ENCODE assay signal across 8 mouse cellular contexts in the genomic region with DNA sequence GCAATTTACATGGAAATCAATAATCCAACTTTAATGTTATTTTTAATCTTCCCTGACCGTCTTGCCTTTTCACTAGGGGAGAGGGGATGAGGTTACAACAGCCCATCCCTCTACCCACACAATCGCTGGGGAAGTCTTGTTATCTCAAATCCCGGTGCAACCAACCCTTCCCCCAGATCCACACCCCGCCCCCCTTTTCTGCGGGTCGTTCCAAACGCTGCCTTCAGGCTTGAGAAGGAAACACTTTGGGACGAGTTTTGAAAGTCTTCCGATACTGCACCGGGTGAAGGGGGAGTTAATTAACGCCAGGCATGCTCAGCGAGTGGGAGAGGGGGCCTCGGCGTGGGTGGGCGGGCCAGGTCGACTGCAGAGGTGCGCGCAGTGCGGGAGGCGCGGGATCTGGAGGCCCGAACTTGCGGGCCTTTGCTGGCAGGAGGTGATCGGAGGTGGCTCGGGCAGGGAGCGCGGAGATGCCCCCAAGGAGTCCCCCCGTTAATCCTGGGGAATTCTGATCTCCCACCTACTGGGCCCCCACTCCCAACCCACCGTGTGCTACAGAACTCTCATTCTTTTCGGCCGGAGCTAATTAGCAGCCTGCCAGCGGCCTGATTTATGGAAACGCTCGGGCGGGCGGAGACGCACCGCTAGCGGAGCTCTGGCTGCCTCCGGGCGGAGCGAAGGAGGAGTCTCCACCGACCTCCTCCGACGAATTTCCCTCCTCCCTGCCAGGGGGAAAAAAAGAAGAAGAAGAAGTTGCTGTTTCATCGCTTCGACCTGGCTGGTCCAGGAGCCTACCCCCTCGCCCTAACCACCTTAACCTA. TPM values are rescaled to one million over a fixed set of nuclear protein-coding genes. Genes with fewer than 3 reads are reported as not detected.
DNase-seq lines count a peak whose midpoint lies in the region; ATAC-seq and TF ChIP-seq lines count a peak whose summit lies in the region.

No protein-coding gene starts in this region.

- TF ChIP-seq EP300 in stomach, postnatal 0 days (optimal IDR thresholded peaks at IDR 0.05), result no peak

- no peak for TF ChIP-seq POLR2A in cerebellum, adult 2 months (IDR thresholded peaks at IDR 0.05; ENCODE audit: borderline replicate concordance, insufficient read depth, low read length)

- peak overlapping the region; percentile 81 for H3K4me2 ChIP-seq in heart, embryonic 12.5 days
- H3K4me2 ChIP-seq in kidney, postnatal 0 days (ENCODE audit: low read length), result peak overlapping the region; percentile 88
- H3K4me2 ChIP-seq in stomach, postnatal 0 days (replicated peaks; ENCODE audit: low read depth), result peak overlapping the region; percentile 78

- H3K9ac ChIP-seq in ES-E14 (ENCODE audit: insufficient read depth, low read depth, low read length, poor library complexity, severe bottlenecking), result 0 out of 2 replicates have a peak overlapping the region, but pooled peaks have one; percentile 16
- H3K9ac ChIP-seq in heart, embryonic 12.5 days, result peak overlapping the region; percentile 51; the same call in 1 of the 2 replicates
- H3K9ac ChIP-seq in kidney, postnatal 0 days (ENCODE audit: low read depth, low read length), result peak overlapping the region; percentile 69
- peak overlapping the region; percentile 69 for H3K9ac ChIP-seq in stomach, postnatal 0 days (ENCODE audit: low read length)

- H3K9me3 ChIP-seq in ES-E14 (ENCODE audit: control insufficient read depth, insufficient read depth, low read depth, low read length), result no peaks in the 10 kb centered on the region
- no peaks in the 10 kb centered on the region for H3K9me3 ChIP-seq in heart, embryonic 12.5 days (replicated peaks)
- H3K9me3 ChIP-seq in kidney, postnatal 0 days (replicated peaks; ENCODE audit: low read length), result no peaks in the 10 kb centered on the region
- H3K9me3 ChIP-seq in stomach, postnatal 0 days (ENCODE audit: control insufficient read depth, low read length), result no peaks in the 10 kb centered on the region

- H3K4me3 ChIP-seq in ES-E14 (ENCODE audit: insufficient read depth in 1 of 2, low read depth in 1 of 2, low read length in 2 of 2, poor library complexity in 1 of 2, severe bottlenecking in 1 of 2), result peak overlapping the region; percentile 18 to 42
- H3K4me3 ChIP-seq in heart, embryonic 12.5 days, result peak overlapping the region; percentile 47
- peak overlapping the region; percentile 54 for H3K4me3 ChIP-seq in kidney, postnatal 0 days (replicated peaks; ENCODE audit: low read depth, low read length)
- peak overlapping the region; percentile 60 for H3K4me3 ChIP-seq in stomach, postnatal 0 days (ENCODE audit: low read depth, low read length)
- no peak overlapping the region for H3K4me3 ChIP-seq in cerebellum, adult 2 months (replicated peaks; ENCODE audit: insufficient read depth, low read depth, low read length)

- H3K4me1 ChIP-seq in ES-E14 (ENCODE audit: control insufficient read depth in 2 of 2, insufficient read depth in 2 of 2, low read length in 2 of 2, poor library complexity in 1 of 2), result peaks cover 0 to 6% of the 10 kb centered on the region in 2 experiments; a peak in 2 of 4 replicates
- H3K4me1 ChIP-seq in heart, embryonic 12.5 days (replicated peaks), result peaks cover 25% of the 10 kb centered on the region
- peaks cover 9% of the 10 kb centered on the region; the same call in 1 of the 2 replicates for H3K4me1 ChIP-seq in kidney, postnatal 0 days (replicated peaks; ENCODE audit: insufficient read depth, low read length)
- H3K4me1 ChIP-seq in stomach, postnatal 0 days (replicated peaks; ENCODE audit: control insufficient read depth, insufficient read depth), result 0 out of 2 replicates have a peak, but pooled peaks cover 2% of the 10 kb centered on the region
- no peaks in the 10 kb centered on the region for H3K4me1 ChIP-seq in cerebellum, adult 2 months (ENCODE audit: control insufficient read depth, insufficient read depth, low read length)

- no peak overlapping the region for H3K27ac ChIP-seq in ES-E14 (ENCODE audit: insufficient read depth, low read depth, low read length, poor library complexity, severe bottlenecking)
- H3K27ac ChIP-seq in heart, embryonic 12.5 days (ENCODE audit: poor library complexity, severe bottlenecking), result no peak overlapping the region
- H3K27ac ChIP-seq in kidney, postnatal 0 days, result peak overlapping the region; percentile 82
- peak overlapping the region; percentile 87 for H3K27ac ChIP-seq in stomach, postnatal 0 days (replicated peaks)
- no peak overlapping the region for H3K27ac ChIP-seq in cerebellum, adult 2 months (ENCODE audit: insufficient read depth, low read length)

- in situ Hi-C loops in ES-E14 (cut with MboI; ENCODE audit: low sequenced_read_pairs in 2 of 2, unreplicated experiment in 2 of 2), result loop anchor here (5.0 to 10.0 kb wide), 3 partner anchors 36 to 49 kb away; partner anchors contain the start of gene Nr2f2 (in 2 of the 2)

- ATAC-seq in heart, embryonic 12.5 days (ENCODE audit: insufficient number of reproducible peaks, low FRiP score), result peak; percentile 43; the same call in 1 of the 2 replicates
- ATAC-seq in kidney, postnatal 0 days (replicated peaks; ENCODE audit: low FRiP score, low read depth), result peak; percentile 79
- peak; percentile 79 for ATAC-seq in stomach, postnatal 0 days (ENCODE audit: low FRiP score, low TSS enrichment)

- TF ChIP-seq CTCF in kidney, postnatal 0 days (IDR thresholded peaks at IDR 0.05; ENCODE audit: low read depth), result no peak
- TF ChIP-seq CTCF in stomach, postnatal 0 days (IDR thresholded peaks at IDR 0.05; ENCODE audit: low read depth), result 0 out of 2 replicates have a peak, but pooled peaks have one; percentile 2
- TF ChIP-seq CTCF in cerebellum, adult 2 months (IDR thresholded peaks at IDR 0.05; ENCODE audit: borderline replicate concordance, insufficient read depth, low read depth, low read length), result no peak

- H3K27me3 ChIP-seq in heart, embryonic 12.5 days (replicated peaks), result peaks cover 85% of the 10 kb centered on the region
- no peaks in the 10 kb centered on the region for H3K27me3 ChIP-seq in kidney, postnatal 0 days (ENCODE audit: insufficient read depth, low read length)
- peaks cover 4% of the 10 kb centered on the region; the same call in 1 of the 2 replicates for H3K27me3 ChIP-seq in stomach, postnatal 0 days (ENCODE audit: control insufficient read depth, insufficient read depth, low read length)
- peaks cover 10% of the 10 kb centered on the region; the same call in 1 of the 2 replicates for H3K27me3 ChIP-seq in cerebellum, adult 2 months (ENCODE audit: control insufficient read depth, insufficient read depth, low read length)

- no peak for DNase-seq in ES-E14 (ENCODE audit: low read depth, low spot score)
- DNase-seq in adrenal gland, postnatal 36 days, result peak; percentile 79
- DNase-seq in kidney, postnatal 0 days (ENCODE audit: low spot score), result peak; percentile 95
- peak; percentile 62 for DNase-seq in lung, postnatal 25 days (ENCODE audit: low spot score)
- peak; percentile 79 for DNase-seq in stomach, postnatal 0 days (ENCODE audit: low spot score)
- no peak for DNase-seq in cerebellum, adult 2 months
- DNase-seq in thymus, postnatal 14 days, result no peak

- H3K36me3 ChIP-seq in ES-E14 (ENCODE audit: control insufficient read depth, insufficient read depth, low read length, poor library complexity, severe bottlenecking), result no peaks in the 10 kb centered on the region
- no peaks in the 10 kb centered on the region for H3K36me3 ChIP-seq in heart, embryonic 12.5 days
- H3K36me3 ChIP-seq in kidney, postnatal 0 days (ENCODE audit: insufficient read depth, low read length), result no peaks in the 10 kb centered on the region
- H3K36me3 ChIP-seq in stomach, postnatal 0 days (ENCODE audit: control insufficient read depth, insufficient read depth, low read length), result no peaks in the 10 kb centered on the region

- under 1% methylated on average over 48 of the region's 48 CpGs for WGBS in heart, embryonic 12.5 days
- WGBS in kidney, postnatal 0 days, result under 1% methylated on average over 47 of the region's 48 CpGs
- WGBS in stomach, postnatal 0 days, result under 1% methylated on average over 48 of the region's 48 CpGs
- WGBS in cerebellum, adult 2 months, result 2% methylated on average over 48 of the region's 48 CpGs

TF ChIP-seq in ES-E14, 5 proteins besides CTCF, POLR2A, EP300 and RAD21:
- peak; percentile 96 for TF ChIP-seq ZNF384 (IDR thresholded peaks at IDR 0.05; ENCODE audit: low read depth, low read length)
- no peak for TF ChIP-seq HCFC1 (IDR thresholded peaks at IDR 0.05; ENCODE audit: borderline replicate concordance, insufficient read depth, low read length)

RNA-seq across cellular contexts. Expression of gene Nr2f2, which starts 35.1 kb away (rescaled TPM):
- total RNA-seq in ES-E14 (2012; rRNA removed), result 0.58 and 1.3 TPM in 2 replicates
- total RNA-seq in adrenal gland, postnatal 36 days (2021), result 100 to 1,000 TPM in 1 of 2 experiments, 10 to 100 TPM in 1; 99.5 to 128 TPM
- polyA plus RNA-seq in heart, embryonic 12.5 days (2016; fragmentation: Nextera tagmentation; extraction: Ambion mirVana), result 26.5 and 27.7 TPM in 2 replicates
- polyA plus RNA-seq in kidney, postnatal 0 days (2015; fragmentation: Nextera tagmentation; extraction: Ambion mirVana), result 190 and 203 TPM in 2 replicates
- polyA plus RNA-seq in stomach, postnatal 0 days (2015; fragmentation: Nextera tagmentation; extraction: Ambion mirVana), result 52.8 and 53.9 TPM in 2 replicates
- polyA plus RNA-seq in cerebellum, adult 2 months (2012; rRNA removed), result 25.5 and 28.9 TPM in 2 replicates

Comparison
In these comparisons a context has a peak if more than half of its experiments do, and no peak if none do; other contexts are left out.
1. DNase-seq: peak in adrenal gland, postnatal 36 days (2 of 2), kidney, postnatal 0 days (single experiment), lung, postnatal 25 days (single experiment) and stomach, postnatal 0 days (single experiment); none in ES-E14 (single experiment), cerebellum, adult 2 months (0 of 2) and thymus, postnatal 14 days (single experiment).
2. H3K27ac ChIP-seq: peak in kidney, postnatal 0 days (single experiment) and stomach, postnatal 0 days (single experiment); none in ES-E14 (single experiment), heart, embryonic 12.5 days (single experiment) and cerebellum, adult 2 months (single experiment).
3. H3K9ac ChIP-seq: peak in every context shown above with its lines; median percentile 69 in kidney, postnatal 0 days; 69 in stomach, postnatal 0 days; 51 in heart, embryonic 12.5 days; 16 in ES-E14.
4. Peak in every context shown above with its lines, with median percentiles within 50 percentile points of each other: ATAC-seq and H3K4me2 ChIP-seq.